Mouse (Mus musculus) spleen, adult 2 months (tissue): ENCODE data around the gene Hoxc10.

ENCODE experiments used
- CTCF ChIP-seq: fragments of 200-500 bp; IDR thresholded peaks from 2 replicates; pipeline ENCODE4 v1.5.1; 2011; ENCODE audit warnings: mild to moderate bottlenecking, inconsistent platforms; ENCODE audit not compliant: insufficient read depth, insufficient read length, insufficient replicate concordance; ENCODE audit errors: extremely low read depth
- POLR2A ChIP-seq: fragments of 200-500 bp; IDR thresholded peaks from 2 replicates; pipeline ENCODE4 v1.6.1; 2011; ENCODE audit warnings: low read depth, low read length, inconsistent platforms

- TF ChIP-seq POLR2A = no peak
- no peak for TF ChIP-seq CTCF
Observed at GRCm38 (mm10) chr15:102996548-102996947, 30.0 kb downstream of the Hoxc10 start.
